Mouse (Mus musculus) stomach, embryonic 15.5 days (tissue): ENCODE data around the gene Gramd1a. TPM values are rescaled to one million over a fixed set of nuclear protein-coding genes. Genes with fewer than 3 reads are reported as not detected.
A peak's percentile ranks its signal among the peaks of the same experiment; 100 is the strongest.

Experiments
- ATAC-seq: fragments of 200-750 bp; cut with Nextera tagmentation; 2 replicates; pipeline ENCODE4 v1.8.0; 2017; ENCODE audit warnings: low read depth, moderate number of reproducible peaks, moderate TSS enrichment; ENCODE audit not compliant: insufficient read depth, low FRiP score
- H3K27ac ChIP-seq: fragments of 300-500 bp; sonication (generic); 2 replicates; pipeline ENCODE4 v1.5.1; 2015; ENCODE audit warnings: mild to moderate bottlenecking, inconsistent platforms
- H3K27me3 ChIP-seq: fragments of 300-500 bp; sonication (generic); replicated peaks from 2 replicates; pipeline ENCODE4 v1.6.1; 2015; ENCODE audit warnings: inconsistent platforms
- H3K36me3 ChIP-seq: fragments of 300-500 bp; sonication (generic); 2 replicates; pipeline ENCODE4 v1.6.1; 2015; ENCODE audit warnings: inconsistent platforms
- H3K4me1 ChIP-seq: fragments of 300-500 bp; sonication (generic); 2 replicates; pipeline ENCODE4 v1.6.1; 2015; ENCODE audit warnings: inconsistent platforms
- H3K4me2 ChIP-seq: fragments of 300-500 bp; sonication (generic); 2 replicates; pipeline ENCODE4 v1.6.1; 2015; ENCODE audit warnings: mild to moderate bottlenecking, inconsistent platforms
- H3K4me3 ChIP-seq: fragments of 300-500 bp; sonication (generic); replicated peaks from 2 replicates; pipeline ENCODE4 v1.5.1; 2015; ENCODE audit warnings: inconsistent platforms
- H3K9ac ChIP-seq: fragments of 300-500 bp; sonication (generic); 2 replicates; pipeline ENCODE4 v1.6.1; 2015; ENCODE audit warnings: inconsistent platforms
- H3K9me3 ChIP-seq: fragments of 300-500 bp; sonication (generic); 2 replicates; pipeline ENCODE4 v1.6.1; 2016; ENCODE audit warnings: inconsistent platforms
- WGBS: fragments of 180-500 bp; shearing (Covaris S2); methylation state at CpG from one replicate; pipeline ENCODE4 v1.1.7; 2015; 5-methylcytosine and 5-hydroxymethylcytosine counted together
- polyA plus RNA-seq: library from polyadenylated mRNA; unstranded; fragments of >200 nt; fragmentation: Nextera tagmentation; extraction: Ambion mirVana; gene quantifications from 2 replicates; pipeline ENCODE4 v1.2.1, GENCODE M21; 2015

The Gramd1a gene
- polyA plus RNA-seq, 1 experiment from 2014 or later = 52.6 TPM

- no peaks in the 10 kb centered on the region for H3K36me3 ChIP-seq
Observed at GRCm38 (mm10) chr7:31116721-31117145, 39.0 kb downstream of the Gramd1a start.

DNA sequence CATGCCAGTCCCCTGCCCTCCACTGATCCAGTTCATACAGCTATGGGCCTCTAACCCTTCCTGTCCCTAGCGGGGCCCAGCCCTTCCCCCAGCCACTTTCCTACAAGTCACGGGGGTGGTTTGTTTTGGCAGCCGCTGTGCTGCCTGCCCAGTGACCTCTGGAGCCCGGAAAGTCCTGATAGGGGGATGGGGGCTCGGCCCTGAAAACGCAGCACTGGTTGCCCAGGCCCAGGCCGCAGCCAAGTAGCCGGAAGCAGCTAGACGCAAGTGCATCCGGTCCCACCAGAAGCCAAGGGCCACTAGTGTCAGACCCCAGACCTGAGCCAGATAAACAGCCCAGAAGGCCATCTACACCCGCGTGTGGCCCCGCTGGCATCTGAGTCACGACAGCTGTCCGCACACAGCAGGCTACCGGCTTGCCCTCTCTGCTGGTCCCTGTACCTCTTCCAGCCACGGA is 40.1 kb downstream of the Gramd1a start:
- H3K4me3 ChIP-seq = peak overlapping the region; percentile 35
- WGBS = 22% methylated on average over 17 of the region's 17 CpGs
- peak; percentile 78 for ATAC-seq

More at GRCm38 (mm10) chr7:31116721-31117145, 39.0 kb downstream of the Gramd1a start:
- H3K9ac ChIP-seq = no peak overlapping the region
- H3K4me1 ChIP-seq = peaks cover 16% of the 10 kb centered on the region
- ATAC-seq = no peak
- H3K4me3 ChIP-seq = no peak overlapping the region
- no peak overlapping the region for H3K27ac ChIP-seq
- no peak overlapping the region for H3K4me2 ChIP-seq
- H3K27me3 ChIP-seq = no peaks in the 10 kb centered on the region
- H3K9me3 ChIP-seq = no peaks in the 10 kb centered on the region
- WGBS = 51% methylated on average over 16 of the region's 16 CpGs

GRCm38 (mm10) chr7:31115182-31115581 is 40.5 kb downstream of the Gramd1a start, which contains the start of gene Hpn:
TSS of gene Hpn (minus strand) at chr7:31115290.
- ATAC-seq = peak; percentile 89
- peaks cover 16% of the 10 kb centered on the region for H3K4me1 ChIP-seq
- peak within 1 kb of the TSS; percentile 51 for H3K4me2 ChIP-seq
- no peak within 1 kb of the TSS for H3K9ac ChIP-seq
- H3K27ac ChIP-seq = peak within 1 kb of the TSS; percentile 75
- H3K27me3 ChIP-seq = no peaks in the 10 kb centered on the region
- H3K9me3 ChIP-seq = no peaks in the 10 kb centered on the region
- WGBS = 16% methylated on average over 15 of the region's 15 CpGs
- no peaks in the 10 kb centered on the region for H3K36me3 ChIP-seq
- H3K4me3 ChIP-seq = peak within 1 kb of the TSS; percentile 35

More for the DNA sequence above, 40.1 kb downstream of the Gramd1a start:
- Histone ChIP-seq H3K27ac (peak overlapping the region; percentile 75), H3K36me3 (no peaks in the 10 kb centered on the region), H3K4me1 (peaks cover 16% of the 10 kb centered on the region), H3K9ac (no peak overlapping the region), H3K4me2 (peak overlapping the region; percentile 51), H3K27me3 (no peaks in the 10 kb centered on the region), H3K9me3 (no peaks in the 10 kb centered on the region)

DNA sequence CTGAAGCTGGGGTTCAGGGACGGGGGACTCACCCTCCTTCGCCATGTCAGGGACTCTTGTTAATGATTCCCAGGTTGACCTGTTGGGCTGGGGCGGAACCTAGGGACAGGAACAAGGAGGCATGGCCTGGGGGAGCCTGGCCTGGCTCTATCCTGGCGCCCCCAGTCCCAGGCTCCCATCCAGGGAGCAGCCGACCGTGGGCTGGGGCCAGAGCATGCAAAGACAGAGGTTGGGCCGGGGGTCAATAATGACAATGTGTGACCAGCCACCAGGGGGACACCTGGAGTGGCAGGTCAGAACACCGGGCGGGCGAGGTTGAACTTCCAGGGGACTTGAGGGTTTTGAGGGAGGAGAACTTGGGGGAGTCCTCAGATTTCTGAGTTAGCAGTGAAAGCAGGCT is 41.0 kb downstream of the Gramd1a start:
- Histone ChIP-seq H3K4me1 (peaks cover 16% of the 10 kb centered on the region), H3K4me3 (peak overlapping the region; percentile 35), H3K4me2 (peak overlapping the region; percentile 51), H3K36me3 (no peaks in the 10 kb centered on the region), H3K9ac (no peak overlapping the region), H3K27ac (peak overlapping the region; percentile 75; the same call in 1 of the 2 replicates), H3K9me3 (no peaks in the 10 kb centered on the region), H3K27me3 (no peaks in the 10 kb centered on the region)
- WGBS = 55% methylated on average over 10 of the region's 10 CpGs
- 0 out of 2 replicates have a peak, but pooled peaks have one; percentile 14 for ATAC-seq

- no peak overlapping the region for H3K4me3 ChIP-seq
- no peak overlapping the region for H3K9ac ChIP-seq
- H3K4me1 ChIP-seq = peaks cover 16% of the 10 kb centered on the region
- H3K27me3 ChIP-seq = no peaks in the 10 kb centered on the region
- H3K9me3 ChIP-seq = no peaks in the 10 kb centered on the region
- no peak overlapping the region for H3K27ac ChIP-seq
- 0 out of 2 replicates have a peak overlapping the region, but pooled peaks have one; percentile 51 for H3K4me2 ChIP-seq
- no peak for ATAC-seq
- 82% methylated on average over 6 of the region's 6 CpGs for WGBS
- H3K36me3 ChIP-seq = no peaks in the 10 kb centered on the region
Observed at GRCm38 (mm10) chr7:31113800-31114199, 41.9 kb downstream of the Gramd1a start.

DNA sequence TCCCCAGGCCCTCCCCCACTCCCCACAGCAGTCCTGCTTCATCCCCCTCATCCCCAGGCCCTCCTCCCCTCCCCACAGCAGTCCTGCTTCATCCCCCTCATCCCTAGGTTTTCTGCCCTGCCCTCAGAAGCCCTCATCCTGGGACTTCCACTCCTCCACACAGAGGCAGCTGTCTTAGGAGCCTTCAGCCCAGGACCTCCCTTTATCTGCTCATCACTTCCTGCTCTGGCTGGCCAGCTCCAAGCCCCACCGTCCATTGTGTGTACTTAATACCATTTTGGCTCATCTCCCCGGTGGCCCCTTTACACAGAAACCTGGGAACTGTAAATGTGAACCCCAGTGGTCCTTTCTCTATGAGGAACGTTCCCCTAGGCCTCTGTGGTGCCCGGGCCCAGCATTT is 43.7 kb downstream of the Gramd1a start:
- ATAC-seq = no peak
- Histone ChIP-seq H3K9ac (no peak overlapping the region), H3K4me1 (peaks cover 16% of the 10 kb centered on the region), H3K36me3 (no peaks in the 10 kb centered on the region), H3K27ac (no peak overlapping the region), H3K9me3 (no peaks in the 10 kb centered on the region), H3K27me3 (no peaks in the 10 kb centered on the region), H3K4me2 (no peak overlapping the region), H3K4me3 (no peak overlapping the region)
- 39% methylated on average over 4 of the region's 4 CpGs for WGBS

GRCm38 (mm10) chr7:31110861-31111385 is 44.8 kb downstream of the Gramd1a start:
- no peak overlapping the region for H3K9ac ChIP-seq
- peaks cover 16% of the 10 kb centered on the region for H3K4me1 ChIP-seq
- H3K27ac ChIP-seq = no peak overlapping the region
- no peak overlapping the region for H3K4me3 ChIP-seq
- H3K27me3 ChIP-seq = no peaks in the 10 kb centered on the region
- 74% methylated on average over 15 of the region's 15 CpGs for WGBS
- H3K36me3 ChIP-seq = no peaks in the 10 kb centered on the region
- H3K4me2 ChIP-seq = no peak overlapping the region
- H3K9me3 ChIP-seq = no peaks in the 10 kb centered on the region
- ATAC-seq = no peak

GRCm38 (mm10) chr7:31109796-31110195 is 45.9 kb downstream of the Gramd1a start:
- WGBS = 80% methylated on average over 5 of the region's 5 CpGs
- Histone ChIP-seq H3K9me3 (no peaks in the 10 kb centered on the region), H3K27ac (no peak overlapping the region), H3K36me3 (no peaks in the 10 kb centered on the region), H3K4me2 (no peak overlapping the region), H3K4me3 (no peak overlapping the region), H3K9ac (no peak overlapping the region), H3K27me3 (no peaks in the 10 kb centered on the region), H3K4me1 (peaks cover 6% of the 10 kb centered on the region; the same call in 1 of the 2 replicates)
- no peak for ATAC-seq

DNA sequence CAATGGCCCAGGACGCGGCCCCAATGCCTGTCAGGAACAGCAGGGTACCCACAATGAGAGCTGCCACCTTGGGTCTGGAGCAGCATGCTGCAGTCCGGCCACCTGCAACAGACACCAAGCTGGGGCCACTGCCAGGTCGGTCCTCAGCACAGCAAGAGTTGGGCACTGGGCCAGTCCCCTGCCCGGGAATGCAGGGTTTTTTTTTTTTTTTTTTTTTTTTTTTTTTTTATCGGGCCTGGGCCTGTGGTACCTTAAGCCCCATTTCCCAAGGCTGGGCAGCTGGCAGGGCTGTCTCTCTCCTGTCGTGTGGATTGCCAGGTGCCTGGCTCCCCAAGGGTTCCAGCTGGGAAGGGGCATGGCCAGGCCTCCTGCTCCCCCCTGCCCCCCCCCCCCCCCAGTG is 46.6 kb downstream of the Gramd1a start:
- Histone ChIP-seq H3K27ac (no peak overlapping the region), H3K4me1 (peaks cover 4% of the 10 kb centered on the region; the same call in 1 of the 2 replicates), H3K4me3 (no peak overlapping the region), H3K9me3 (no peaks in the 10 kb centered on the region), H3K36me3 (no peaks in the 10 kb centered on the region), H3K9ac (no peak overlapping the region), H3K27me3 (no peaks in the 10 kb centered on the region), H3K4me2 (no peak overlapping the region)
- ATAC-seq = no peak
- WGBS = 39% methylated on average over 7 of the region's 7 CpGs

- Histone ChIP-seq H3K4me1 (peaks cover 4% of the 10 kb centered on the region; the same call in 1 of the 2 replicates), H3K9ac (no peak overlapping the region), H3K27me3 (no peaks in the 10 kb centered on the region), H3K4me2 (no peak overlapping the region), H3K9me3 (no peaks in the 10 kb centered on the region), H3K36me3 (no peaks in the 10 kb centered on the region), H3K27ac (no peak overlapping the region), H3K4me3 (no peak overlapping the region)
- 81% methylated on average over 11 of the region's 11 CpGs for WGBS
- no peak for ATAC-seq
Observed at GRCm38 (mm10) chr7:31107781-31108180, 47.9 kb downstream of the Gramd1a start.

DNA sequence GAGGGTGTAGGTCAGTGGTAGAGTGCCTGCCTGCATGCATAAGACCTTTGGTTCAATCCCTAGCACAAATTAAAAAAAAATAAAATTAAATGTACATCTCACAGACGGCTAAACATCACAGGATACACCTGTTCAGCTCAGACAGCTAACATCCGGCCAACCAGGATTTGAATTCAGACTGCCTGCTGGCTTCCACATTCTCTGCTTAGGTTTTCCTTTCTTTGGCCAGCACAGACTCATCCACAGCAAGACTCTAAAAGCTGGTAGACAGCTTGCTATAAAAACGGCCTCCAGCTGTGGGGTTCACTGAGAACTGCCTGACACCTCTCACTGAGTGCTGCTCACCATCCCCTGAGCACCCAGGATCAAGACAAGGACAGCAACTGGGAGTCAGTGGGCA is 49.5 kb downstream of the Gramd1a start:
- no peak overlapping the region for H3K27ac ChIP-seq
- no peaks in the 10 kb centered on the region for H3K27me3 ChIP-seq
- H3K36me3 ChIP-seq = no peaks in the 10 kb centered on the region
- H3K4me3 ChIP-seq = no peak overlapping the region
- no peaks in the 10 kb centered on the region for H3K9me3 ChIP-seq
- H3K4me1 ChIP-seq = no peaks in the 10 kb centered on the region
- no peak for ATAC-seq
- no peak overlapping the region for H3K9ac ChIP-seq
- 48% methylated on average over 3 of the region's 3 CpGs for WGBS
- no peak overlapping the region for H3K4me2 ChIP-seq

- H3K9me3 ChIP-seq = no peaks in the 10 kb centered on the region
- no peak overlapping the region for H3K4me2 ChIP-seq
- no peaks in the 10 kb centered on the region for H3K4me1 ChIP-seq
- H3K27me3 ChIP-seq = no peaks in the 10 kb centered on the region
- 52% methylated on average over 15 of the region's 15 CpGs for WGBS
- H3K9ac ChIP-seq = no peak overlapping the region
- H3K36me3 ChIP-seq = no peaks in the 10 kb centered on the region
- ATAC-seq = no peak
- H3K27ac ChIP-seq = no peak overlapping the region
- no peak overlapping the region for H3K4me3 ChIP-seq
Observed at GRCm38 (mm10) chr7:31105061-31105768, 50.5 kb downstream of the Gramd1a start.
